Mouse (Mus musculus) MEL (cell line): ENCODE measurements around the gene Srp14. TPM values are rescaled to one million over a fixed set of nuclear protein-coding genes. Genes with fewer than 3 reads are reported as not detected.

ENCODE experiments used
- DNase-seq: peaks from one replicate; pipeline ENCODE4 v3.0.0; 2011; ENCODE audit warnings: low read depth, low spot score
- H3K27ac ChIP-seq: 2 replicates; pipeline ENCODE4 v1.5.1; 2012; ENCODE audit warnings: low read depth, mild to moderate bottlenecking, control low read depth, low read length, moderate library complexity; ENCODE audit not compliant: control insufficient read depth
- H3K27me3 ChIP-seq, 2 experiments: fragments of 150-350 bp in 1 of 2; sonication (generic) in 1 of 2; 2 replicates each; pipeline ENCODE4 v1.6.1; 2012; ENCODE audit warnings: low read length in 2 of 2, mild to moderate bottlenecking in 2 of 2, improper control_type of control experiment in 1 of 2, moderate library complexity in 1 of 2; ENCODE audit not compliant: insufficient read depth in 2 of 2, control insufficient read depth in 1 of 2
- H3K36me3 ChIP-seq, 2 experiments: 2 replicates each; pipeline ENCODE4 v1.6.1; 2012 to 2014; ENCODE audit warnings: low read length in 2 of 2, improper control_type of control experiment in 1 of 2, inconsistent platforms in 1 of 2, mild to moderate bottlenecking in 1 of 2; ENCODE audit not compliant: insufficient read depth in 2 of 2, control insufficient read depth in 1 of 2
- H3K4me1 ChIP-seq, 2 experiments: fragments of 150-350 bp in 1 of 2; sonication (generic) in 1 of 2; 2 replicates each; pipeline ENCODE4 v1.6.1; 2012; ENCODE audit warnings: low read length in 2 of 2, improper control_type of control experiment in 1 of 2, mild to moderate bottlenecking in 1 of 2; ENCODE audit not compliant: insufficient read depth in 2 of 2, control insufficient read depth in 1 of 2
- H3K4me3 ChIP-seq, 2 experiments: fragments of 150-350 bp in 1 of 2; sonication (generic) in 1 of 2; 2 replicates each; pipeline ENCODE4 v1.5.1; 2012; ENCODE audit warnings: low read depth in 2 of 2, low read length in 2 of 2, mild to moderate bottlenecking in 2 of 2, moderate library complexity in 2 of 2, control low read depth in 1 of 2, improper control_type of control experiment in 1 of 2; ENCODE audit not compliant: control insufficient read depth in 1 of 2, insufficient read depth in 1 of 2
- H3K79me2 ChIP-seq: 2 replicates; pipeline ENCODE4 v1.6.1; 2012; ENCODE audit warnings: mild to moderate bottlenecking, low read length, moderate library complexity; ENCODE audit not compliant: control insufficient read depth, poor library complexity, insufficient read depth
- H3K9ac ChIP-seq: 2 replicates; pipeline ENCODE4 v1.6.1; 2012; ENCODE audit warnings: low read depth, mild to moderate bottlenecking, control low read depth, low read length, moderate library complexity; ENCODE audit not compliant: control insufficient read depth, poor library complexity, severe bottlenecking
- H3K9me3 ChIP-seq: fragments of 150-350 bp; sonication (generic); replicated peaks from 2 replicates; pipeline ENCODE4 v1.6.1; 2012; ENCODE audit warnings: mild to moderate bottlenecking, low read length, improper control_type of control experiment, moderate library complexity; ENCODE audit not compliant: insufficient read depth
- BHLHE40 ChIP-seq: IDR thresholded peaks from 2 replicates; pipeline ENCODE4 v1.6.1; 2012; ENCODE audit warnings: low read depth, mild to moderate bottlenecking, inconsistent platforms, low read length, improper control_type of control experiment, borderline replicate concordance
- CHD1 ChIP-seq: IDR thresholded peaks from 2 replicates; pipeline ENCODE4 v1.6.1; 2012; ENCODE audit warnings: low read depth, mild to moderate bottlenecking, inconsistent platforms, low read length, improper control_type of control experiment
- EP300 ChIP-seq, 2 experiments: IDR thresholded peaks; 2 replicates each; pipeline ENCODE4 v1.6.1; 2011; ENCODE audit warnings: improper control_type of control experiment in 2 of 2, low read length in 2 of 2, low read depth in 1 of 2, mild to moderate bottlenecking in 1 of 2
- JUND ChIP-seq: IDR thresholded peaks from 2 replicates; pipeline ENCODE4 v1.6.1; 2011; ENCODE audit warnings: low read depth, mild to moderate bottlenecking, improper control_type of control experiment, low read length
- MEF2A ChIP-seq: IDR thresholded peaks from 2 replicates; pipeline ENCODE4 v1.6.1; 2014; ENCODE audit warnings: low read depth, mild to moderate bottlenecking, inconsistent platforms, low read length, improper control_type of control experiment; ENCODE audit not compliant: poor library complexity, insufficient replicate concordance, severe bottlenecking; ENCODE audit errors: extremely low read depth
- MYB ChIP-seq: IDR thresholded peaks from 2 replicates; pipeline ENCODE4 v1.6.1; 2011; ENCODE audit warnings: mild to moderate bottlenecking, low read depth, low read length, improper control_type of control experiment
- POLR2A ChIP-seq, 2 experiments: IDR thresholded peaks; 2 replicates each; pipeline ENCODE4 v1.6.1; 2011 to 2012; ENCODE audit warnings: low read length in 2 of 2, mild to moderate bottlenecking in 2 of 2, control low read depth in 1 of 2, improper control_type of control experiment in 1 of 2, low read depth in 1 of 2, moderate library complexity in 1 of 2; ENCODE audit not compliant: control insufficient read depth in 1 of 2, insufficient read depth in 1 of 2, poor library complexity in 1 of 2
- POLR2AphosphoS2 ChIP-seq: IDR thresholded peaks from 2 replicates; pipeline ENCODE4 v1.6.1; 2011; ENCODE audit warnings: low read length, improper control_type of control experiment
- TAL1 ChIP-seq: IDR thresholded peaks from 2 replicates; pipeline ENCODE4 v1.6.1; 2012; ENCODE audit warnings: mild to moderate bottlenecking, inconsistent platforms, low read length, moderate library complexity, mixed read lengths
- TBP ChIP-seq: IDR thresholded peaks from 2 replicates; pipeline ENCODE4 v1.8.0; 2011; ENCODE audit warnings: low read depth, low read length, improper control_type of control experiment
- ZC3H11A ChIP-seq: IDR thresholded peaks from 2 replicates; pipeline ENCODE4 v1.6.1; 2012; ENCODE audit warnings: low read depth, mild to moderate bottlenecking, inconsistent platforms, low read length, improper control_type of control experiment
- polyA plus RNA-seq, 2 experiments: library from polyadenylated mRNA; stranded (reverse) in 1 of 2; unstranded in 1 of 2; fragments of >175 nt in 1 of 2; fragments of >200 nt in 1 of 2; gene quantifications; 2 replicates each; pipeline versions ENCODE4 v1.2.1 to v1.2.4; 2012; ENCODE audit warnings: low replicate concordance in 2 of 2, low read depth in 1 of 2; ENCODE audit not compliant: insufficient read length in 2 of 2, insufficient read depth in 1 of 2, missing spikeins in 1 of 2
- total RNA-seq: library from RNA; depleted of rRNA; stranded (reverse); fragments of 300-350 nt; gene quantifications from 2 replicates; pipeline ENCODE4 v1.2.3, GENCODE M21; 2012; rRNA removed

Gene Srp14
- total and polyA plus RNA-seq, 3 experiments = 235 to 272 TPM; not detected in 1

DNA sequence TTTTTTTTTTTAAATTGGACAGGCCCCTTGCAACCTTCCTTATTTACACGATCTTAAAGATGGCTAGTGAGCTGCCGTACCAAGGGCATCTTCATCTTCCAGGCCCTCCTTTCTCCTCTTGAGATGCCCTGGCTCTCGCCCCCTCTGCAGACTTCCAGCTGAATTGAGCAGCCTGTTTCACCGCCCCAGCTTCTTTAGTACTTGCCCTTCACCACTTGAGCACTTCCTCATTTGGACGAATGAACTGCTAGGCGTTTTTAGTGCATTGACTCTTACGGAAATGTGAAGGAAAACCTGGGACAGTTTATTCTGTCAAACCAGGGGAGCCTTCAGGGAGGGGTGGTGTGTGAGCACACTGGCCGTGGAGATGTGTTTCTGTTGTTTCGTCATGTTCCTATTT, 50.2 kb downstream of the Srp14 start:
- peaks cover 0 to under 1% of the 10 kb centered on the region in 2 experiments; a peak in 2 of 4 replicates for H3K4me1 ChIP-seq
- no peaks in the 10 kb centered on the region for H3K27me3 ChIP-seq
- no peak overlapping the region for H3K27ac ChIP-seq
- no peak overlapping the region for H3K4me3 ChIP-seq
- H3K79me2 ChIP-seq = no peaks in the 10 kb centered on the region
- no peaks in the 10 kb centered on the region for H3K9me3 ChIP-seq
- H3K36me3 ChIP-seq = peaks cover 0 to under 1% of the 10 kb centered on the region in 2 experiments; a peak in 3 of 4 replicates
- no peak for TF ChIP-seq EP300 (IDR thresholded peaks at IDR 0.05; ENCODE audit: low read depth in 1 of 2, low read length in 2 of 2)
- TF ChIP-seq BHLHE40 = no peak
- no peak overlapping the region for H3K9ac ChIP-seq
- DNase-seq = no peak

DNA sequence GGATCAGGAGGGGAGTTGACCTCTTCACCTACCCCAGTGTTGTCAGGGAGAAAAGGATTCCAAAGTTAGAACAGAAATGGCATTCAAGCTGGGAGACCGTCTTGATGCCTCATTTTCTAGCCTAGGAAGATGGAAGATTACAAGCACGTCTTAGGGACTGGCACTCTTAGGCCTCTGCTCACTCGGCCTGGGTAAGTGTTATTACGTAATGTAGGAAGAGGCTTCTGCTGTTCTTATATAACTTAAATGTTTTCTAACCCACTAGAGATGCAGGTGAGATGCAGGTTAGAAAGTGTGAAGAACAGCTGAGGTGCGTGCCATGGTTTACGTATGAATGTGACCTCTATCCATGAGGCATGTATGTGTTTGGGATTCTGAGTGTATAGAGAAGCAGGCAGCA, 51.2 kb downstream of the Srp14 start:
- no peak overlapping the region for H3K9ac ChIP-seq
- no peaks in the 10 kb centered on the region for H3K27me3 ChIP-seq
- no peaks in the 10 kb centered on the region for H3K9me3 ChIP-seq
- no peaks in the 10 kb centered on the region for H3K4me1 ChIP-seq
- H3K36me3 ChIP-seq = no peaks in the 10 kb centered on the region; a peak in 1 of 4 replicates
- no peaks in the 10 kb centered on the region for H3K79me2 ChIP-seq
- no peak overlapping the region for H3K4me3 ChIP-seq
- no peak for DNase-seq
- no peak for TF ChIP-seq MYB
- TF ChIP-seq TBP = no peak
- no peak for TF ChIP-seq MEF2A
- no peak for TF ChIP-seq ZC3H11A
- TF ChIP-seq BHLHE40 = no peak
- no peak for TF ChIP-seq POLR2A (IDR thresholded peaks at IDR 0.05; ENCODE audit: control insufficient read depth in 1 of 2, insufficient read depth in 1 of 2, low read depth in 1 of 2, low read length in 2 of 2, poor library complexity in 1 of 2)
- no peak for TF ChIP-seq CHD1
- TF ChIP-seq TAL1 = no peak
- TF ChIP-seq JUND = no peak
- no peak for TF ChIP-seq POLR2AphosphoS2
- H3K27ac ChIP-seq = no peak overlapping the region

Other genes starting within 250 kb of the Srp14 start
- gene Fsip1, start 222.7 kb downstream of the Srp14 start, total RNA-seq = not detected in 2 replicates
- gene Fsip1, start 222.7 kb downstream of the Srp14 start, polyA plus RNA-seq = not detected
- not detected in 2 replicates for gene Gpr176, start 106.3 kb downstream of the Srp14 start, total RNA-seq
- not detected for gene Gpr176, start 106.3 kb downstream of the Srp14 start, polyA plus RNA-seq
- 11.5 and 13.2 TPM in 2 replicates for gene Eif2ak4, start 91.1 kb downstream of the Srp14 start, total RNA-seq
- gene Eif2ak4, start 91.1 kb downstream of the Srp14 start, polyA plus RNA-seq = 10 to 100 TPM in 1 of 2 experiments, not detected in 1; 15.5 TPM
- gene Bmf, start 70.0 kb upstream of the Srp14 start, total RNA-seq = 0.39 TPM in 2 replicates
- gene Bmf, start 70.0 kb upstream of the Srp14 start, polyA plus RNA-seq = under 1 TPM in 1 of 2 experiments, not detected in 1; 0.50 TPM
- 87.5 and 118 TPM in 2 replicates for gene Bub1b, start 118.5 kb upstream of the Srp14 start, total RNA-seq
- gene Bub1b, start 118.5 kb upstream of the Srp14 start, polyA plus RNA-seq = 100 to 1,000 TPM in 1 of 2 experiments, not detected in 1; 120 TPM
- gene Pak6, start 183.6 kb upstream of the Srp14 start, total RNA-seq = 14.2 and 25.4 TPM in 2 replicates
- gene Pak6, start 183.6 kb upstream of the Srp14 start, polyA plus RNA-seq = 10 to 100 TPM in 1 of 2 experiments, not detected in 1; 25.9 TPM
- 0.08 and 0.10 TPM in 2 replicates for gene Ankrd63, start 224.3 kb upstream of the Srp14 start, total RNA-seq
- gene Ankrd63, start 224.3 kb upstream of the Srp14 start, polyA plus RNA-seq = under 1 TPM in 1 of 2 experiments, not detected in 1; 0.53 TPM
- 6.4 and 7.4 TPM in 2 replicates for gene Plcb2, start 248.7 kb upstream of the Srp14 start, total RNA-seq
- gene Plcb2, start 248.7 kb upstream of the Srp14 start, polyA plus RNA-seq = 10 to 100 TPM in 1 of 2 experiments, not detected in 1; 21.2 TPM